Mouse (Mus musculus) adrenal gland, adult 2 months (tissue): ENCODE results near the gene Gabra4. TPM values are rescaled to one million over a fixed set of nuclear protein-coding genes. Genes with fewer than 3 reads are reported as not detected.

Experiments
- polyA plus RNA-seq: library from polyadenylated mRNA; depleted of rRNA; stranded (reverse); fragments of >200 nt; gene quantifications from 2 replicates; pipeline ENCODE4 v1.2.3, GENCODE M21; 2012; rRNA removed
- total RNA-seq, 2 experiments: library from RNA; stranded (reverse); gene quantifications; 2 replicates each; pipeline ENCODE4 v1.2.3; 2021

Gene Gabra4
- total and polyA plus RNA-seq, 3 experiments: 0.04 to 0.21 (median 0.06) TPM

Other genes with a start within 250 kb of the Gabra4 start
- not detected for gene Cox7b2, start 110.1 kb downstream of the Gabra4 start, total RNA-seq
- not detected in 2 replicates for gene Cox7b2, start 110.1 kb downstream of the Gabra4 start, polyA plus RNA-seq
- gene Gabrb1, start 195 bp downstream of the Gabra4 start, total RNA-seq: under 1 TPM; 0.03 to 0.26 TPM
- 0.03 and 0.06 TPM in 2 replicates for gene Gabrb1, start 195 bp downstream of the Gabra4 start, polyA plus RNA-seq